Mouse (Mus musculus) bone marrow macrophage, adult 2 months (primary cell): ENCODE data around the gene Fto. TPM values are rescaled to one million over a fixed set of nuclear protein-coding genes. Genes with fewer than 3 reads are reported as not detected.

Experiments used
- H3K27ac ChIP-seq: 2 replicates; pipeline ENCODE4 v1.5.1; 2012; ENCODE audit warnings: low read depth, low read length; ENCODE audit not compliant: insufficient read depth
- H3K4me1 ChIP-seq: 2 replicates; pipeline ENCODE4 v1.6.1; 2012; ENCODE audit warnings: low read length; ENCODE audit not compliant: control insufficient read depth, insufficient read depth
- H3K4me3 ChIP-seq: 2 replicates; pipeline ENCODE4 v1.5.1; 2012; ENCODE audit warnings: mild to moderate bottlenecking, low read length, moderate library complexity; ENCODE audit not compliant: insufficient read depth
- CTCF ChIP-seq: IDR thresholded peaks from 2 replicates; pipeline ENCODE4 v1.5.1; 2012; ENCODE audit warnings: low read depth, mild to moderate bottlenecking, low read length, moderate library complexity
- POLR2A ChIP-seq: IDR thresholded peaks from 2 replicates; pipeline ENCODE4 v1.6.1; 2012; ENCODE audit warnings: mild to moderate bottlenecking, low read depth, low read length, borderline replicate concordance
- polyA plus RNA-seq: library from polyadenylated mRNA; stranded (reverse); fragments of >200 nt; gene quantifications from 2 replicates; pipeline ENCODE4 v1.2.4, GENCODE M21; 2012; ENCODE audit not compliant: missing spikeins, insufficient read depth, insufficient read length

Fto gene
- polyA plus RNA-seq, 1 experiment: 26.4 TPM

DNA sequence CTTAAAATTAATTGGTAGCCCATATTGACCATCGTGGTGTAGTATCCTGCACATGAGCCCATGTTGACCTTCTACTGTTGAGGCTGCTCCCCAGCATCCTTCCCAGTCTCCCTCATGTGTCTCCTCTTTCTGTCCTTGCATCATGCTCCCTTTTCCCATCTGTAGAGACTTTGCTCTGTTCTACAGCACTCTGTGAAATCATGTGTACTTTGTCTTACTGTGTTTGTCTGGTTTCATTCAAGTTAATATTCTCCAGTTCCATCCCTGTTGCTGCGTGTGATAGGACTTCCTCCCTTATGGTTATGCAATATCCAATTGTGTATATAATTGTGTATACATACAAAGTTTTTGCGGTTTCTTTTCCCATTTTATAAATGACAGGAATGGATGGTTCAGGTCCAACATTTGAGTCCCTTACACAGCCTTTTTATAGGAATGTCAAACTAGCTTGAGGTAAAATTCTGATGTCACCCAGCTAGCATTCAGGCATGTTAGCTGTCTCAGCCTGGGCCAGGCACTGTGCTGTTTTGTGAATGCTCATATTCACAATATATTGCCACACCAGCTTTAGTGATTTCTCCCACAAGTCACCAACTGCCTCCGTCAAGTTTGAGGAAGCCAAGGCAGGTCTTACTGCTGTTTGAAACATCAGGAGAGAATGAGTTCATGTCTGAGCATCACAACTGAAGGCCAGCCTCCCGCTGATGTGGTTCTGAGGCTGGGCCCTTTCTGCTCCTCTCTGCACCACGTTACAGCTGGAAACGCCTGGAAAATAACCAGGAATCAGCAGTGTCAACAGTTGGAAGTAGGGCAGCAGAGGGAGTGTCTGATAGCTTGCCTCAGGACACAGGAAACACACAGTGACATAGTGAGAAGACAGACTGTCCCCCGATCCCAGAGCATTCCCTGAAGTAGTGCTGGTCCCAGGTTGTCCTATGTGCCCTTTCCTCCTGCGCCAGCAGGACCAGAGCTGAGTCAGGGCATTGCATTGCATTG lies 90.0 kb downstream of the Fto start:
- Histone ChIP-seq H3K27ac (no peak overlapping the region), H3K4me1 (peaks cover 15% of the 10 kb centered on the region), H3K4me3 (no peak overlapping the region)
- no peak for TF ChIP-seq CTCF
- TF ChIP-seq POLR2A: no peak

DNA sequence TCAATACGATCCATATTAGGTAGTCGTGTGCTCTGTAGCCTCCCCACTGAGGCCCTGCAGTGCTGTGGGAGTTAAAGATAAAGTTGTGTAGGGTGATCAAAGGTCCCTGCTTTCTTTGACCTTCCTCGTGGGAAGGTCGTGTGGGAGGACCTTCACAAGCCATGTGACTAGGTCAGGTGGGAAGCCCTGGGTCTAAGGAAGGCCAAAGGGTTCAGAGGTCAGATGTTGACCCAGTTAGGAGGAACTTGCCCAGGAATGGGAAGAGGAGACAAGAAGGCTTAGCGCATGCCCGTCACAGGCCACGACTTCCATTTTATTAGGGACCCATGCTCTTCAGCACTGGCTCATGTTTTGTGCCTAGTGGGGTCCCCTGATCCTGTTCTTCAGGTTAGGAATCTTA lies 91.0 kb downstream of the Fto start:
- Histone ChIP-seq H3K4me1 (peaks cover 15% of the 10 kb centered on the region), H3K4me3 (no peak overlapping the region), H3K27ac (no peak overlapping the region)
- TF ChIP-seq POLR2A (no peak), CTCF (no peak)

DNA sequence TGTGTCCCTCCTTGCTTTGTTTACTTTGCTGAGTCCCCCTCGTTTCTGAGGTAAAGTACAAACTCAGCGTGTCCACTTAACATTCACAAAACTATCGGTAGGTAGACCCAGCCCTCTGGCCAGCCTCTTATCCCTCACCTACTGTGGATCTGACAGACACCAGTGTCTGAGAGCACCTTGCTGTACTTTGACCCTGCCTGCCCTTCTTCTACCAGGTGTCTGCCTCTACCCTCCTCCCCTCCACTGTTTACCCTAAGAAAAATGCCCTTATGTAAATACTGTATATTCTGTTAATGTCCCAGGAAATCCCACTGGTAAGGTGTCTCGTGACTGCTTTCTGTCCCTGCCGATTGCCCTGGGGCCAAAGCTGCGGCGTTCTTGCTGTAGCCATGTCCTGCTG lies 91.8 kb downstream of the Fto start:
- TF ChIP-seq POLR2A (no peak), CTCF (no peak)
- Histone ChIP-seq H3K4me1 (peaks cover 15% of the 10 kb centered on the region), H3K4me3 (no peak overlapping the region), H3K27ac (no peak overlapping the region)

GRCm38 (mm10) chr8:91406624-91407290 lies 93.4 kb downstream of the Fto start:
- no peak for TF ChIP-seq CTCF
- no peak for TF ChIP-seq POLR2A
- H3K27ac ChIP-seq: no peak overlapping the region
- H3K4me3 ChIP-seq: no peak overlapping the region
- peaks cover 15% of the 10 kb centered on the region for H3K4me1 ChIP-seq

- H3K4me1 ChIP-seq: peaks cover 8% of the 10 kb centered on the region
- TF ChIP-seq CTCF (no peak), POLR2A (no peak)
- H3K27ac ChIP-seq: no peak overlapping the region
- no peak overlapping the region for H3K4me3 ChIP-seq
Observed at GRCm38 (mm10) chr8:91407880-91408279, 94.6 kb downstream of the Fto start.

GRCm38 (mm10) chr8:91410007-91410406 lies 96.7 kb downstream of the Fto start:
- Histone ChIP-seq H3K27ac (no peak overlapping the region), H3K4me1 (no peaks in the 10 kb centered on the region), H3K4me3 (no peak overlapping the region)
- TF ChIP-seq CTCF (no peak), POLR2A (no peak)

DNA sequence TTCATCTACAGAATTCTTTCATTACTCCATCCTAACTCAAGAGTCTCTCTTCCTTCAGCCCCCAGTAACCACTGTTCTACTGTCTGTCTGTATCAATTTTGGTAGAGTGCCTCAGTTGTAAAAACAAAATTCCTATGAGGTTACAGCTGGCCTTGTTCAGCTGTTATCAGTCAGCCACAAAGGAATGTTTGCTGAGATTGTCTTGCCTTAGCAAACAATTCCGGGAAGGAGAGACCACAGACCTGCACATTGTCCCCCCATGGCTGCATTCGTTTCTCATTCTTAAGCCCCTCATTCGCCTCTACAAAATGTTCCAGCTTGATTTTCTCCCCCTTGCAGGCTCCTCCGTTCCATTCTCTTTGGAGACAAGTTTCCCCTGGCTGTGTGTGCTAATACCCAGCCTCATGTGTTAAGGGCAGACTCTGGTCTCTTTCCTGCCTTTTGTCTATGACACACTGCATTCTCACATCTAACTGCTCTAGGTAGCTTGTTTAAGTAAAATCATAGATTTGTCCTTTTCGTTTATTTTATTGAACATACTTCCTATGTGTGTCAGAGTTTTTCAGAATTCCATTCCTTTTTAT lies 111.3 kb downstream of the Fto start:
- no peak overlapping the region for H3K4me3 ChIP-seq
- TF ChIP-seq CTCF (no peak), POLR2A (no peak)
- H3K27ac ChIP-seq: no peak overlapping the region

GRCm38 (mm10) chr8:91425251-91425866 lies 112.0 kb downstream of the Fto start:
- no peak for TF ChIP-seq POLR2A
- TF ChIP-seq CTCF: no peak
- Histone ChIP-seq H3K4me1 (peaks cover 4% of the 10 kb centered on the region), H3K4me3 (no peak overlapping the region), H3K27ac (no peak overlapping the region)

More for the DNA sequence above, 111.3 kb downstream of the Fto start:
- H3K4me1 ChIP-seq: peaks cover 4% of the 10 kb centered on the region

DNA sequence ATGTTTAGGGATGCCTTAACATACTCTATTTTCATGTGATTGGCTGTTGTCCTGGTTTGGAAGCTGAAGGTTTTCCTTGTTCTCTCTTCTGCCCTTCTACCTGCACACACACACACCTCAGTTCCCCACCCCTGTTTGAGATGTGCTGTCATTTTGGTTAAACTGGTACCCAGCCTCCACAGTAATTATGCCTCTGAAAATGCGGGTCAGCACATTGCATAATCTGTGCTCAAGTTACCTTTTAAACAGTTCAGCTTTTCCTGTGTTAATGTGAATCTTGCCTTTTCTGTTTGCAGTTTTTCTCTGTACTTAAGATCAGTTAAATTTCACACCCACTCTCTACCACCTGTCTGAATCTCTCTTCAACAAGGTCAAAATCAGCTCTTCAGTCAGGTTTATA lies 113.2 kb downstream of the Fto start:
- Histone ChIP-seq H3K4me3 (no peak overlapping the region), H3K4me1 (peaks cover 4% of the 10 kb centered on the region), H3K27ac (no peak overlapping the region)
- TF ChIP-seq CTCF (no peak), POLR2A (no peak)

DNA sequence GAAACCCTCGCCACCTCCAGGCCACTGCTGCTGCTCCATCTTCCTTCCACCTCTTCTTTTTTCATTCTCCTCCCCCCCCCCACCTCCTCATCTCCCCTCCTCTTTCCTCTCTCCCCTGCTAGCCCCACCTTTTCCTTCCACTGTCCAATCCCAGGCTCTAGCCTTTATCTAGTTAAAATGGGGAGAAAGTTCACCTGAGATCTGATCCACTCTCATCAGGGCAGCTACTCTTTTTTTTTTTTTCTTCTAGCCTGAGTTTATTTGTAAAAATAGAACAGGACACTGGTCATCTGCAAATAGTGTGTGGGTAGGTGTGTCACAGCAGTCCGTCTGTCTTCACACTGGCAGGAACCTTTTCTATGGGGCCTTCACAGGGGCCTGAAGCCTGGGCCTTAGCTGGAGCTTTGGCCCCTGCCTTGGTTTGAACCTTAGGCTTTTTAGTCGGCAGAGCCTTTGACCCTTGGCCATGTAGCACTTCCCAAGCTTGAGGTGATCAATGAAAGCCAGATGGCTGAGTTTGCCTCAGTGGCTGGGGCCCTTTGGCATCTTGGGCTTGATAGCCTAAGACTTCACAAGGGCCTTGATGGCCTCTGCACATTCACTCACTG lies 117.1 kb downstream of the Fto start:
- H3K4me1 ChIP-seq: no peaks in the 10 kb centered on the region
- H3K4me3 ChIP-seq: no peak overlapping the region
- TF ChIP-seq POLR2A (no peak), CTCF (no peak)
- no peak overlapping the region for H3K27ac ChIP-seq
